Mouse (Mus musculus): ENCODE results near the gene Pik3ip1. TPM values are rescaled to one million over a fixed set of nuclear protein-coding genes. Genes with fewer than 3 reads are reported as not detected.

Gene Pik3ip1
- polyA plus RNA-seq, 1 experiment: 5.2 TPM

DNA sequence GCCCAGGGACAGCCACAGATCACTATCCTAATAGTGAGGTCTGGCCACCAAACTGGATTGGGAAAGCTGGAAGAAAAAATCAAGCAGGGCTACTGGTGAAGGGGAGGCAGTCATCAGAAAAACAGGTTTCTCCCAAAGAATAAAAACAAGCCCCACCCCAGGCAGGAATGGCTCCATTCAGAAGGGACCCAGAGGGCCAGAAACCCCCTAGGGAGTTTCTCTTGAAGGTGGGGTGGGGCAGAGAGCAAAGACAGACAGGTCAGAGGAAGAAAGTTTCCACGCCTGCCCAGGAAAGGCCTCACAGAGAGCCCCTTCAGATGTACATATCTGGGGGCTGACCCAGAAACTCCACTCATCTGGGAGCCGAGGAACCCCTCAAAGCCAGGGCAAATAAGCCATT, 40.0 kb downstream of the Pik3ip1 start:
- 55% methylated on average over 2 of the region's 2 CpGs for WGBS
- no peak for DNase-seq (ENCODE audit: low read depth, low spot score)

GRCm38 (mm10) chr11:3370928-3371598, 40.9 kb downstream of the Pik3ip1 start:
- 21% methylated on average over 27 of the region's 27 CpGs for WGBS
- DNase-seq (ENCODE audit: low read depth, low spot score): no peak

GRCm38 (mm10) chr11:3371599-3372295, 41.5 kb downstream of the Pik3ip1 start:
- 36% methylated on average over 7 of the region's 7 CpGs for WGBS

DNA sequence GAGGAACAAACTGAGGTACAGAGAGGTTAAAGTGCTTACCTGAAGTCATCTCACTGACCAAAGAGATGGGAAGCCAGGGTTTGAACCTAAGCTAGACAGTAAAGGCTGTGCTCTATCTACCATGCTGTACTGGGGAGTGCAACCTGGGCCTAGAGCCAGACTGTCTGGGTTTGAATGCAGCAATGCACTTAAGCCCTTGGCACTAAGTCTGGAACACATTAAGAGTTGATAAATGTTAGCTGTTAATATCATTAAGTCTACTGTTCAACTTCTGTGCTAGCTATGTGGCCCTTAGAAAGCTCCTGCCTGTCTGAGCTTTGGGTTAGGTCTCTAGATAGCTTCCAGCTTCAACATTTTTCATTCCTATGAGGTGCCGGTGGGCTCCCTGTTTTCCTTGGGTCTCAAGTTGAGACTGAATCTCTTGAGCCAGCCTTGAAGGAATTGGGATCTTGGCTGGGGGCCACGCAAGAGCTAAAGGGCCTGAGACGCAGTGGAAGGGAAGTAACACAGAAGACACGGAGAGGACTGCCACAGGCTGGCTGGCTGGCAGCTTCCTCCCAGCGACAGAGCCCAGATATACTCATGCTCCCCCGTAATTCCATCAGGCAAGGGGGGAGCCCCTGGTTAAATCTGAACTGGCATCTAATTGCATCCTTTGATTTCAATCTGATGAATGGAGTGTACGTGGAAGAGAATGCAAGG, 43.5 kb downstream of the Pik3ip1 start:
- no peak for DNase-seq (ENCODE audit: low read depth, low spot score)

More at GRCm38 (mm10) chr11:3371599-3372295, 41.5 kb downstream of the Pik3ip1 start:
- DNase-seq (ENCODE audit: low read depth, low spot score): no peak

GRCm38 (mm10) chr11:3374293-3374645, 44.1 kb downstream of the Pik3ip1 start:
- DNase-seq (ENCODE audit: low read depth, low spot score): no peak
- whole genome bisulfite sequencing: 59% methylated on average over 7 of the region's 7 CpGs

More for the DNA sequence above, 43.5 kb downstream of the Pik3ip1 start:
- 55% methylated on average over 7 of the region's 7 CpGs for WGBS

- WGBS: 63% methylated on average over 12 of the region's 12 CpGs
- no peak for DNase-seq (ENCODE audit: low read depth, low spot score)
Observed at GRCm38 (mm10) chr11:3374741-3375140, 44.5 kb downstream of the Pik3ip1 start.

GRCm38 (mm10) chr11:3379427-3379826, 49.2 kb downstream of the Pik3ip1 start:
- WGBS: 48% methylated on average over 4 of the region's 4 CpGs

DNA sequence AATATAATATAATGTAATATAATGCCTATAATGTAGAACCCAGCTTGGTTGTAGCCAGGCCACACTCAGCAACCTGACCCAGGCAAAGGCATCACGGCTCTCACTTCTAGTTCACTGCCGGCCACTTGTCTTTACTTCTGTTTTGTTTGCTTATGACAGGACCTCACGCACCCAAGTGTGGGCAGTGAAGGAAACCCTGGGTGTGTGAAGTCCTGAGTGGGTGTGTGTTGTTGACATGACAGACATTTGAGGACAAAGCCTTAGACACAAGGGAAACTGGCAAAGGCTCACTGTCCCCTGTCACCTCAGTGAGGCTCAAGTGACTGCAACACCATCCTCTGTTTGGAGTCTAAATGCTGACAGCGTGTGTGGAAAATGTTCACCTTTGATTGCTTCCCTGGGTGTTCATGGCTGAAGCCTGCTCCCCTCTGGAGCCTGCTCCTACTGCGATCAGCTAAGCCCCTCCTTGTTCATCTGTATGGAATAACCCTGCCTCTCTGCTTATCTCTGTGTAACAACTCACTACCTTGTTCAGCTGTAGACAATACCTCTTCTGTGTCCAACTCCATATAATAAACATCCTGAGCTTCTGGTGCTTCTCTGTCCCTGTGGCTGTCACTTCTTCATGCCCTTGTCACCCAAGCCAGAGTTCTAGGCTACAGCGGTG, 51.1 kb downstream of the Pik3ip1 start:
- 59% methylated on average over 6 of the region's 6 CpGs for WGBS

More at GRCm38 (mm10) chr11:3379427-3379826, 49.2 kb downstream of the Pik3ip1 start:
- DNase-seq (ENCODE audit: low read depth, low spot score): no peak

GRCm38 (mm10) chr11:3382602-3383594, 52.7 kb downstream of the Pik3ip1 start:
- WGBS: 83% methylated on average over 5 of the region's 5 CpGs
- DNase-seq (ENCODE audit: low read depth, low spot score): no peak

More for the DNA sequence above, 51.1 kb downstream of the Pik3ip1 start:
- DNase-seq (ENCODE audit: low read depth, low spot score): no peak

DNA sequence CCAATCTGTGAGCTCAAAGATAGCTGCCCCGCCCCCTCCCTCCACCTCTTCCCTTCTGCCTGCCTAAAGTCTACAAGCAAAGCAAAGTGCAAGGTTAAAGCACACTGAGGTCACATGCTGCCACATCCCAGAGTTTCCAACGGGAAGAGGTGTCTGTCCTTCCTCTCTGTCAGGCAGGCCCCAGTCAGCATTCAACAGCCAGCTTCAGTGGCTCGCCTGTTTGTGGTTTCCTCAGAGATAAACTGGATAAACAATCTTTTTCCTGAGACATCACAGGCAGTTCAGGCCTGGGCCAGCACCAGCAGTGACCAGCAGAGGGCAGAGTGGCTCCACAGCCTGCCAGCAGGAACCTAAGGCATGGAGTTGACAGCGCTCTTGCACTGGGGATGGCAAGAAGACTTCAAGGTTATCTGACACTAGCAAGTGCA, 56.8 kb downstream of the Pik3ip1 start:
- no peak for DNase-seq (ENCODE audit: low read depth, low spot score)
- 12% methylated on average over 4 of the region's 4 CpGs for WGBS

GRCm38 (mm10) chr11:3387482-3388196, 57.4 kb downstream of the Pik3ip1 start:
- no peak for DNase-seq (ENCODE audit: low read depth, low spot score)
- WGBS: 29% methylated on average over 6 of the region's 6 CpGs

DNA sequence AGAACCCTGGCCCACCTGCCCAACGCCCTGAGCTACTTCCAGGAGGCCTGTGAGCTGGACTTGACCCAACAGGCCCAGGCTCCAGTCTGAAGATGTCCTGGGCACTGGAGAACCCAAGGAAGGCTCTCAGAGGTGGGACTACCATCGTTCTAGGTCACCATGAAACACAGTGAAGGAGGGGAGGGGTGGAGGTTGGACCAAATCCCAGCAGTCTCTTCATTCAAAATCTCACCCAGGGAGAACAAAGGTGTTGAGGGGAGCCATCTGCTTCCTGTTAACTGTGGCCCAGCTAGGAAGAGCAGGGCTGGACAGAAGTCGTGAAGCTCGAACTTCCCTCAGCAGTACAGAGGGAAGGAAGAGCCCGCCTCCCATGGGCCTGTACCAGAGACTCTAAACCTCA, 59.8 kb downstream of the Pik3ip1 start:
- 38% methylated on average over 5 of the region's 5 CpGs for WGBS
- DNase-seq (ENCODE audit: low read depth, low spot score): no peak

DNA sequence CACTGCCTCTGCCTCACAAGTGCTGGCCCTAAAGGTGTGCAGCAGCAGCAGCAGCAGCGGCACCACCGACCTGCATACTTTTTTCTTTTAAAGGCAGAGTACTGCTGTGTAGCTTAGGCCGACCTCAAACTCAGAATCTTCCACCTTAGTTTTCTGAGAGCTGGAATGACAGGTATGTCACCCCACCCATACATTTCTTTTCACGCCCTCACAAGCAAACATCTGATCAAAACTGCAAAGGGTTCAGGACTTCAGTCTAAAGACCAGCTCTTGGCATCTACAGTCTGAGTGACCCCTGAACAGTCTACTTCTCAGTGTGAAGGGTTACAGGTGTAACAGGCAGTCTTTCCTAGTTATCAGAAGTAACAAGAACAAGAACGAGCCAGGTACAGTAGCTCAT, 60.6 kb downstream of the Pik3ip1 start:
- no peak for DNase-seq (ENCODE audit: low read depth, low spot score)
- 33% methylated on average over 5 of the region's 5 CpGs for WGBS

DNA sequence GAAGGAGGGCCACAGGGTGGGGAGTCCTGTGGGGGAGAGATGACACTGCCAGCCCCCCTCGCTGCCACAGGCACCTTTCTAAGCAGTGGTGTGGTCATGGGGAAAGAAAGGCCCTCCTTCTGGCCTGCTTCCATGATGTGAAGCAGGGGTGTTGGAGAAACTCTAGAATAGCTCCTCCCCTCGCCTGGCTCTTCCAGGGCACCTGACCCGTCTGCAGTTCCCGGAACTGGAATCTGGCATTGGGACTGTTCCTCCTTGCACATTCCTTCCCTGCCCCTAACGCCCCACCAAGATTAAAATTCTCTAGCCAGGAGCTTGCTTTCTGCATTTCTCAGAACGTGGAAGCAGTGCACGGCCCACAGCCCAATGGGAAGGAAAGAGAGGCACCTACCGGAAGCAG, 62.3 kb downstream of the Pik3ip1 start:
- no peak for DNase-seq (ENCODE audit: low read depth, low spot score)
- 31% methylated on average over 8 of the region's 8 CpGs for WGBS
